Mouse (Mus musculus): ENCODE results near the gene Atp1a3. TPM values are rescaled to one million over a fixed set of nuclear protein-coding genes. Genes with fewer than 3 reads are reported as not detected.
A peak's percentile ranks its signal among the peaks of the same experiment; 100 is the strongest.

The Atp1a3 gene
- polyA plus RNA-seq, 1 experiment = 11.2 TPM

GRCm38 (mm10) chr7:24949958-24950623 is 55.7 kb downstream of the Atp1a3 start:
- 4% methylated on average over 8 of the region's 8 CpGs for WGBS
- Histone ChIP-seq H3K27ac (ENCODE audit: insufficient read depth, low read length) (no peak overlapping the region), H3K4me1 (ENCODE audit: control insufficient read depth, insufficient read depth, insufficient read length) (peaks cover 14% of the 10 kb centered on the region), H3K27me3 (ENCODE audit: control insufficient read depth, insufficient read depth, low read length) (peaks cover 10% of the 10 kb centered on the region), H3K4me3 (ENCODE audit: extremely low read depth, insufficient read depth, insufficient read length) (no peak overlapping the region), H3K36me3 (ENCODE audit: control insufficient read depth, insufficient read depth, low read length) (no peaks in the 10 kb centered on the region)
- TF ChIP-seq POLR2A (IDR thresholded peaks at IDR 0.05; ENCODE audit: low read depth, low read length) (no peak), CTCF (IDR thresholded peaks at IDR 0.05; ENCODE audit: extremely low read depth, insufficient read depth, insufficient read length, insufficient replicate concordance) (peak; percentile 85)
- peak; percentile 50 to 81 for DNase-seq (ENCODE audit: low read depth in 1 of 2, low spot score in 2 of 2)

GRCm38 (mm10) chr7:24948774-24949173 is 57.0 kb downstream of the Atp1a3 start:
- Histone ChIP-seq H3K27ac (ENCODE audit: insufficient read depth, low read length) (no peak overlapping the region), H3K4me3 (ENCODE audit: extremely low read depth, insufficient read depth, insufficient read length) (no peak overlapping the region), H3K36me3 (ENCODE audit: control insufficient read depth, insufficient read depth, low read length) (no peaks in the 10 kb centered on the region), H3K27me3 (ENCODE audit: control insufficient read depth, insufficient read depth, low read length) (peaks cover 21% of the 10 kb centered on the region), H3K4me1 (ENCODE audit: control insufficient read depth, insufficient read depth, insufficient read length) (peaks cover 14% of the 10 kb centered on the region)
- no peak for DNase-seq (ENCODE audit: low read depth in 1 of 2, low spot score in 2 of 2)
- TF ChIP-seq POLR2A (IDR thresholded peaks at IDR 0.05; ENCODE audit: low read depth, low read length) = no peak
- no peak for TF ChIP-seq CTCF (IDR thresholded peaks at IDR 0.05; ENCODE audit: extremely low read depth, insufficient read depth, insufficient read length, insufficient replicate concordance)
- 4% methylated on average over 29 of the region's 29 CpGs for WGBS

- 27% methylated on average over 7 of the region's 7 CpGs for WGBS
- peaks cover 25% of the 10 kb centered on the region for H3K27me3 ChIP-seq (ENCODE audit: control insufficient read depth, insufficient read depth, low read length)
- TF ChIP-seq CTCF (IDR thresholded peaks at IDR 0.05; ENCODE audit: extremely low read depth, insufficient read depth, insufficient read length, insufficient replicate concordance) = no peak
- no peak for TF ChIP-seq POLR2A (IDR thresholded peaks at IDR 0.05; ENCODE audit: low read depth, low read length)
Measured at GRCm38 (mm10) chr7:24947316-24948048, 58.3 kb downstream of the Atp1a3 start.

GRCm38 (mm10) chr7:24944257-24944950 is 61.4 kb downstream of the Atp1a3 start, which contains the start of gene Gm4881:
Gene Gm4881, minus strand, starts transcription at chr7:24944494.
- peaks cover 7% of the 10 kb centered on the region for H3K4me1 ChIP-seq (ENCODE audit: control insufficient read depth, insufficient read depth, insufficient read length)
- TF ChIP-seq CTCF (IDR thresholded peaks at IDR 0.05; ENCODE audit: extremely low read depth, insufficient read depth, insufficient read length, insufficient replicate concordance) (no peak), POLR2A (IDR thresholded peaks at IDR 0.05; ENCODE audit: low read depth, low read length) (no peak)
- 1% methylated on average over 72 of the region's 72 CpGs for WGBS
- peaks cover 25% of the 10 kb centered on the region for H3K27me3 ChIP-seq (ENCODE audit: control insufficient read depth, insufficient read depth, low read length)
- no peaks in the 10 kb centered on the region for H3K36me3 ChIP-seq (ENCODE audit: control insufficient read depth, insufficient read depth, low read length)
- DNase-seq (ENCODE audit: low read depth in 1 of 2, low spot score in 2 of 2) = no peak
- H3K27ac ChIP-seq (ENCODE audit: insufficient read depth, low read length) = no peak within 1 kb of the TSS
- peak within 1 kb of the TSS; percentile 38 for H3K4me3 ChIP-seq (ENCODE audit: extremely low read depth, insufficient read depth, insufficient read length)

More at GRCm38 (mm10) chr7:24947316-24948048, 58.3 kb downstream of the Atp1a3 start:
- no peak overlapping the region for H3K4me3 ChIP-seq (ENCODE audit: extremely low read depth, insufficient read depth, insufficient read length)
- no peak for DNase-seq (ENCODE audit: low read depth in 1 of 2, low spot score in 2 of 2)
- H3K36me3 ChIP-seq (ENCODE audit: control insufficient read depth, insufficient read depth, low read length) = no peaks in the 10 kb centered on the region
- peaks cover 8% of the 10 kb centered on the region for H3K4me1 ChIP-seq (ENCODE audit: control insufficient read depth, insufficient read depth, insufficient read length)
- no peak overlapping the region for H3K27ac ChIP-seq (ENCODE audit: insufficient read depth, low read length)

DNA sequence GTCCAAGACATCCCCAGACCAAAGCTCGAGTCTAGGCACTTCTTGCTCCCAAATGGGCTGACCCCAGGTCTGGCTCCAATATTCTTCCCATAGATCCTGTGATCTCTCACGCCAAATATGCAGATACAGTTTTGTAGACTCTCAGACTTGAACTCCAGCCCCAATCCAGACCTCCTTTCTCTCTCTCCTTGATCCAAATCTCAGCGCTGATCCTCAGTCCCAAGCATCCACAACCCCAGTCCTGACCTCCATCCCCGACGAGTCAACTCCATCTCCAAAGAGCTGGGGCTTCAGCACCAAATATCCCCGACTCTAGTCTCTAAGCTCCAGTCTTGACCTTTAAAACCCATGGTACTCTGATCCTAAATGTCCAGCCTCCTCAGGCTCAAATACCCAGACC is 62.1 kb downstream of the Atp1a3 start:
- peaks cover 23% of the 10 kb centered on the region for H3K27me3 ChIP-seq (ENCODE audit: control insufficient read depth, insufficient read depth, low read length)
- DNase-seq (ENCODE audit: low read depth in 1 of 2, low spot score in 2 of 2) = no peak
- H3K27ac ChIP-seq (ENCODE audit: insufficient read depth, low read length) = no peak overlapping the region
- 9% methylated on average over 6 of the region's 6 CpGs for WGBS
- TF ChIP-seq POLR2A (IDR thresholded peaks at IDR 0.05; ENCODE audit: low read depth, low read length) = no peak
- no peak for TF ChIP-seq CTCF (IDR thresholded peaks at IDR 0.05; ENCODE audit: extremely low read depth, insufficient read depth, insufficient read length, insufficient replicate concordance)
- no peak overlapping the region for H3K4me3 ChIP-seq (ENCODE audit: extremely low read depth, insufficient read depth, insufficient read length)
- H3K4me1 ChIP-seq (ENCODE audit: control insufficient read depth, insufficient read depth, insufficient read length) = peaks cover 5% of the 10 kb centered on the region
- H3K36me3 ChIP-seq (ENCODE audit: control insufficient read depth, insufficient read depth, low read length) = no peaks in the 10 kb centered on the region

GRCm38 (mm10) chr7:24931651-24932050 is 74.1 kb downstream of the Atp1a3 start:
- Histone ChIP-seq H3K27ac (ENCODE audit: insufficient read depth, low read length) (no peak overlapping the region), H3K4me3 (ENCODE audit: extremely low read depth, insufficient read depth, insufficient read length) (no peak overlapping the region), H3K27me3 (ENCODE audit: control insufficient read depth, insufficient read depth, low read length) (peaks cover 10% of the 10 kb centered on the region), H3K36me3 (ENCODE audit: control insufficient read depth, insufficient read depth, low read length) (peaks cover 6% of the 10 kb centered on the region), H3K4me1 (ENCODE audit: control insufficient read depth, insufficient read depth, insufficient read length) (peaks cover 4% of the 10 kb centered on the region; the same call in 1 of the 2 replicates)
- TF ChIP-seq POLR2A (IDR thresholded peaks at IDR 0.05; ENCODE audit: low read depth, low read length) = no peak
- TF ChIP-seq CTCF (IDR thresholded peaks at IDR 0.05; ENCODE audit: extremely low read depth, insufficient read depth, insufficient read length, insufficient replicate concordance) = no peak
- 5% methylated on average over 14 of the region's 15 CpGs for WGBS
- no peak for DNase-seq (ENCODE audit: low read depth in 1 of 2, low spot score in 2 of 2)
